Mouse (Mus musculus): ENCODE measurements around the gene Slc12a9.

- no peak for TF ChIP-seq CTCF (IDR thresholded peaks at IDR 0.05; ENCODE audit: control insufficient read depth, insufficient read depth, insufficient read length)
- TF ChIP-seq USF1 (IDR thresholded peaks at IDR 0.05; ENCODE audit: low read depth): peak; percentile 99
- no peak for TF ChIP-seq MYOD1 (IDR thresholded peaks at IDR 0.05; ENCODE audit: control insufficient read depth, insufficient read length, low read depth)
- no peak for TF ChIP-seq MYOG (IDR thresholded peaks at IDR 0.05; ENCODE audit: control insufficient read depth, extremely low read depth, insufficient read length)
- TF ChIP-seq MAX (IDR thresholded peaks at IDR 0.05): no peak
- TF ChIP-seq CEBPB (IDR thresholded peaks at IDR 0.05; ENCODE audit: low read depth): no peak
Observed at GRCm38 (mm10) chr5:137338256-137338655, 4.9 kb upstream of the Slc12a9 start.

Measured in C2C12 (cell line).